Mouse (Mus musculus): Measurements from ENCODE around the gene Ltbp1.

Ltbp1 gene

DNA sequence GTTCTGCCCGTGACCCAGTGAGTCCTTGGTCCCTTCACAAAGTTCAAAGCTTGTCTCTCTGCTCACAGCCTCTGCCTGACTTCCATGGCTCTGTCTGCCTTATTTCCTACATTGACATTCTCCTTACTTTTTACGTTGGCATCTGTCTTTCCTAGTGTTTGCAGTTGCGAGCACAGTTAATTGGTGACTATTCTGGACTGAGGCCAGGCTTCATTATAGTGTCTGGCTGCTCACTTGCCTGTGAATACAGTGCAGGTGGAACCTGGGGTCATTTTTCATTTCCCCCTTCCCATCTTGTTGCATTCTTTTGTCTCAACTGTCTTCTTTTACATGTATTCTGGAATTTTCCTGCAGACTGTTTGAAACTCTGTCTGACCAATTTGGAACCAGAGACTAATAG lies 287.6 kb downstream of the Ltbp1 start:
- no peak for DNase-seq (ENCODE audit: low spot score)

DNA sequence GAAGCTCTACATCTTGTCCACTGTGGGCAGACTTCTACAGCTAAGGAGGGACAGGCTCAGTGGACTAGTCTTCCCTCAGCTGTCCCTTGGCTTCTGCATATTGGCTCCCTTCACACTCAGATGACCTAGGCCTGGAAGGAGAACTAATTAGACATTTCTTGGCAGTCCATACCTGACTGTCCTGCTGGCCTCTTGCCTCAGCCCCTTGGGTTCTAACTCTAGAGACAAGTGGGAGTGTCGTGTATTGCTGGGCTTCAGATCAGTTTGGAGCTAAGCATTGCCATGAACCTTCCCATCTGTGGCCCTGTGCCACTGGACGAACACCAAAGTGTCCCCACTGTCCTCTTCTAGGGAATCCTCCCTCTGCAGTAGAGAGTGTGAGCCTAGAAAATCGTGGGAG lies 288.4 kb downstream of the Ltbp1 start:
- peak; percentile 7 for DNase-seq (ENCODE audit: low spot score)

DNA sequence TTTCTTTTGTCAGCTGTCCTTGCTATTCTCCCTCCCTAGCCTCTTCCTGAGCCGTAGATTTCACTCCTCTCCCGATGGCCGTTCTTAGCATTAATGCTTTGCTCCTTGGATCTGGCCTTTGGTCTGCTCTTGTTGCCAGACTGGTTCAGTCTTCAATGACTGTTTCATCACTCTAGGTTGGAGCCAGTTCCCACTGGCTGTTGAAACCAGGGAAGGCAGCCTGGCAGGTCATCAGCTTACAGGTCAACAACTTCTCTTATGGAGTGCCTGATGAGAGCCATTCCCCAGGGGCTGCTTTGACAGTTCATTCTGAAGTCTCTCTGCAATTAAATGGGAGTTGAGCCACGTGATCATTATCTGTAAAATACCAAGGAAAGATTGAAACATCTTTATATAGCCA lies 295.5 kb downstream of the Ltbp1 start:
- DNase-seq (ENCODE audit: low spot score) = no peak

DNA sequence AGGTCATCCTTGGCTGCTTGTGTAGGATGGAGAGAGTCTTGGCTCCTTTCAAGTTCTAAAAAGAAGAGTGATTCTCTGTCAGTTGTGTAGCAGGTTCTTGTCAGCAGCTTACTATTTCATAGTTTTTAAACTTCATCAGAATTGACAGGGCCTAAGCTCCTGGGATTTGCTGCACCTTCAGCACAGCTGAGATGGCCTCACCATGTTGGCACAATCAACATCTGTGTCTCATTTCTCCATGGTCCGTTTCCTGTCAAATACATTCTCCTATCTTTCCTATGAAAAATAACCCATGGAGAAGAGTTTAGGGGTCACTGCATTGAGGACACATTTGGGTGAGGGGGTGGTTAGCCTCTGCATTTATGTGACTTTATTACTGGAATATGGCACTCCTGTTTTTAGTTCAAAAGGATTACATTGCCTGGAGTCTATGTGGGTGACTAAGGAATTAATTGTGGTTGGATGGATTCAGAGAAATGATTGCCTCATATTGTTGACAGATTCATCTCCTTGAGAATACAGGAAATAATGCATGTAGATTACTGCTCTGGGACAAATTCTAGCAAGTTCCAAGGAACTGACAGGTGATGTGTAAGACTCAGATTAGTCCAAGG lies 299.5 kb downstream of the Ltbp1 start:
- no peak for DNase-seq (ENCODE audit: low spot score)

DNA sequence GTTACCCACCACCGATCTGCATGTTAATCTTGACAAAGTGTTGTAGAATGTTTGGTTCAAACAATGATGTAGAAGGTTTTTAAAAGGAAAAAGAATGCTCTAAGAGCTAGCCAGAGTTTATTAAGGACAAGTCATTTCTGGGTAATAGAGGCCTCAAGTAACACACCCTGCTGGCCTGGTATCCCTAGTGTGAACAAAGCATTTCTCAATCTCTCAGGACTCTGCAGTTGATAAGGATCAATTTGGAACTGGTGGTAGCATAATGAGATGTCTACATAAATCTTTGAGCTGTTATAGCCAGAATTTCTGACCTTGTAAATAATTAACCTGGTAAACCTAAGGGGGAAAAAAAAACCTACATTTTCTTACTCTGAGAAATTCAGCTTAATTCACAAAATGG lies 300.3 kb downstream of the Ltbp1 start:
- DNase-seq (ENCODE audit: low spot score) = no peak

DNA sequence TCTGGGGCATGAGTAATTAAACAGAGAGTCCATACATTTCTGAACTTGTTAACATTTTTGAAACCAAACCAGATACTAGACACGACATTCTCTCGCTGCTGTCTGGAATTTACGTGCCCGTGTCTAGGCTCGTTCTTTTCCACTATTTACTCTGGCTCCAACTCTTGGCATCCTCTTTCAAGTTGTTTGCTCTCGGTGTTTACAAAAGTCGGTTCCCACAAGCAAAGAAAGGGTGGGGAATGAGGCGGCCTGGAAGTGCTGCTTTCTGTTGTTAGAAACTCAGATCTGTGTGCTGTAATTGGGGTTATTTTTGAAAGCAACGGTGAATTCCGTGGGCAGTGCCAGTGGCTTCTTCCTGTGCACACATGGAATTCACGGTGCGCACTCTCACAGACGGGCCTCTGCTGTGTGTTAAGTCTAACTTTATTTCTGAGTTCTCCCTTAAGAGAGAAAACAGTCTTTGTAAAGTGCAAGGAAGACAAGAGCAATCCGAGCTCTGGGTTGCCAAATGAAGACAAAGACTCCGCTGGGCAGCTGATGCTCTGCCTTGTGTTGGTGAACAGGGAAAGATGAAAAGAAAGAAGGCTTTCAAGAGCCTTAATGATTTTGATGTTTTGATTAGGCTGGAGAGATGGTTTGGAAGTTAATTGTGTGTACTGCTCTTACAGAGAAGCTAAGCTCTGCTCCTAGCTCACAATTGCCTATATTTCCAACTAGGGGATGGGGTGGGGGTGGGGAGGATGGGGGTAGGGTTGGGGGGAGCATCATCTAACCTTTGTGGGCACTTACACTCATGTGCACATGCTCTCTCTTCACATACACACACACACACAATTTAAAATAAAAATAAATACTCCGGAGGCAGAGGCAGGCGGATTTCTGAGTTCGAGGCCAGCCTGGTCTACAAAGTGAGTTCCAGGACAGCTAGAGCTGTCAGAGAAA lies 302.0 kb downstream of the Ltbp1 start:
- no peak for DNase-seq (ENCODE audit: low spot score)

DNA sequence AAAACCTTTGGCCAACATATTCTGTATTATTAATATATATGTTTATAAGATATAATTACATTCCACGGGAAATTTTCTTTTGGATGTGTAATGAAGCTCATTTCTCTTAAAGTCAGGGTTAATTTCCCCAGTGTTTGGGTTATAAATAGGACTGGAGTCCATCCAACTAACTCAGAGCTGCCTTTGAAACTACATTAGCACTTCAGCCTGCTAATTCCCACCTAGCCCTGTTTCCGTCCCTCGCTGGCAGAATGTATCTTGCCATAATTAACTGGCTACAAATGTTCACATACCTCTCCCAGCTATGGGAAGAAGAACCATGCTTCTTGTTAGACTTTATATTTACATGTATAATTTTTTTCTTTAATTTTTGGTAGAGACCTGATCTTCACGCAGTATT lies 311.7 kb downstream of the Ltbp1 start:
- no peak for DNase-seq (ENCODE audit: low spot score)

DNA sequence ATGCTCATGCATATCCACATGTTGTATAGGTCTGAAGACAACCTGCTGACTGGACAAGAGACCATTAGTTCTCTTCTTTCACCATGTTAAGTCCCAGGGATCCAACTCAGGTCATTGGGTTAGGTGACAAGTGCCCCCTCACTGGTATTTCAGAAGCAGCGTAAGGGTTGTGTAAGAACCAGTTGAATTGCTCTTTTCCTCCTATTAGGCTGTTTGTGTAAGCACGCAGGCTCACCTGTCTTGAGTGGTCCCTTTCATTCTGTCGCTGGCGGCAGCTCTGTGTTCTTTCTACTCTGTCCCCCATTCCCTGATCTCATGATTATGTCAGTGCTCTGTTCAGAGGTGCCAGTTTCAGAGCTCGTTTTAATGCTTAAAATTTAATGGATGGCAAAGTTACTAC lies 317.9 kb downstream of the Ltbp1 start:
- no peak for DNase-seq (ENCODE audit: low spot score)

DNA sequence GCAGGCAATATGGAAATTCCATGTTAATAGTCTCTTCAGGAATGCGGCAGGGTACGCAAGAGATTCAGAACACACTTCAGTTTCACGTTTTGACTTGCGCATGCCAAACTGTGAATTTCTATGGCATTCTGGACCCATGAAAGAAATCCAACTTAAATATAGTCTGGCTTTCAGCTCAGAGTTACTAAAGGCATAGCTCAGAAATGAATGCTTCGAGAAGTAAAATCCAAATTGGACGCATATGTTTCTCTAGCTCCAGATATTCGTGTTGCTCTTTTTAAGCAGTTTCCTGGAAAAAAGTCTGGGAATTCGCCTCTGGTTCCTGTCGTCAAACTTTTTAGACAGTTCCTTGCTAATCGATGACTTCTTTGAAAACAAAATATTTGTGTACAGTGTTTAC lies 318.4 kb downstream of the Ltbp1 start:
- DNase-seq (ENCODE audit: low spot score) = no peak

DNA sequence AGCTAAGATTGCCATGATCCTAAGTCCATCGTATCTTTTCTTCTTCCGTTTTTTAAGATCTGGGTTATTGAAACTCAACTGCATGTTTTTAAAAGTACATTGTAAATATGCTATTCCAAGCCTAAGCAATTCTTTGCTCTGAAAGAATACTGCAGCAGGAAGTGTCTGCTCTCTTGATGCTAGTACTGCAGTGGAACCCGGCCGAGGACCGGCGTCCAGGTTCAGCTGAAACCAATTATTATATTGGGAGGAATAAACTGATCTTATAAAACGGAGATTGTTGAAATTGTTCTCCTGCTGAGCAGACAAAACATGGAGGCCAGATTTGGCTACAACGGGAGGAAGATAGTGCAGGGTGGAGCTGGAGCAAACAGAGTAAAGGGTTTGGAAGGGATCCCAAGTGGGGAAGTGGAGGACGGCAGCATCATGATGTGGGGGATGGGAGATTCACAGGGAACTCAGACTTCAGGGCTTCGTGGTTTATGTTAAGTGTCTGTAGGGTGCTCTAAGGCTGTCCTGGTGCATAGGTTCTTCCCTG lies 322.8 kb downstream of the Ltbp1 start:
- DNase-seq (ENCODE audit: low spot score) = peak; percentile 17

DNA sequence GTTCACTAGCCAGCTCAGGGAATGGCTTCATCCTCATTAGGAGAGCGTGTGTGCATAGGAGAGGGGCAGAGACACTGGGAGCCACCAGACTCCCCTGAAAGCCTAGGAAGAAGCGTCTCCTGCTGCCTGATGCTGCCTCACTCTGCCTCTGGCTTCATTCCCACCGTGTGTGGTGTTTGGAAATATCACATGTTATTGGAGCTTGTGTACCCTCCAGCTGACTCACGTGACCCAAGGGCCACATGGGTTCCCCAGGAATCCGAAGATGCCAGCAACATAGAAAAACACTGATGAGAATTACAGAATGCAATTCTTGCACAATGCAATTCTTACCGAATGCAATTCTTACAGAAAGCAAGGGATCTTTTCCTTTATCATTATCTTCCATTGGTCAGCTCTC lies 325.0 kb downstream of the Ltbp1 start:
- DNase-seq (ENCODE audit: low spot score) = no peak

DNA sequence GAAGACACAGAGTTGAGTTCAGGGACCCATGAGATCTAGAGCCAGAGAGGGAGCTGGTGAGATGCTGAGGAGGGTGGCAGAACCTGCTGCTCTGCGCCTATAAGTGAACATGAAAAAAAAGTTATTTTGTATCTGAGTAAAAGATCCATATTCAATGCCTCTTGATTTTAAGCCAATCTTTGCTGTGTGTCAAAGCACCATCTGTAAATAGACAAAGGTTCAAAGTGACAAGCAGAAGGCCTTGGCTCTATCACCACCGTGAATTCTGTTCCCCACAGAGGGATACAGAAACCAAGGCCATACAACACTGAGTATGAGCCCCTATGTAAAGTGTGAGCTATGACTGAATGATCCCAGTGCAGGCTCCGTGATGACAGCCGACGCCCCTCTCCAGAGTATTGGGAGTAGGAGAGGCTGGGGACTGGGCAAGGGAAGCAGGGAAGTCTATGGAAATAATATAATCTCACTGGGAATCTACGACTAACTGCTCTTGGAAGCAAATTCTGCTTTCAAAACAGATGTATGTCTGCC lies 326.1 kb downstream of the Ltbp1 start:
- no peak for DNase-seq (ENCODE audit: low spot score)

DNA sequence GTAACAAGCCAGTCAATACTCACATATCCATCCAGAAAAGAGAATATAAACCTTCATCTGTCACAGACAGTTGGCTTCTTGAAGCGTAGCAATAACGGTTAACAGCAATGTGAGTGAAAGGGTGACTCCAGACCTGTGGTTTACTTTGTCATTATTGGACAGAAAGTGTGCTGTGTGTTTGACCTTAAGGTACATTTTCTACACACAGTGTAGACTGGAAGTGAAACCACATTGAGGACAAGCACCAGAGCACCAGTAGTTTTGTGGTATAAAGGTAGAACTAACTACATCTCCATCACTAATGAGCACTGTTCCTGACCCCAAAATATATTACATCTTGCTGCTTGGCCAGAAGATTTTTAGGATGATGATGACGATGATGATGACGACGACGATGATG lies 326.9 kb downstream of the Ltbp1 start:
- no peak for DNase-seq (ENCODE audit: low spot score)

DNA sequence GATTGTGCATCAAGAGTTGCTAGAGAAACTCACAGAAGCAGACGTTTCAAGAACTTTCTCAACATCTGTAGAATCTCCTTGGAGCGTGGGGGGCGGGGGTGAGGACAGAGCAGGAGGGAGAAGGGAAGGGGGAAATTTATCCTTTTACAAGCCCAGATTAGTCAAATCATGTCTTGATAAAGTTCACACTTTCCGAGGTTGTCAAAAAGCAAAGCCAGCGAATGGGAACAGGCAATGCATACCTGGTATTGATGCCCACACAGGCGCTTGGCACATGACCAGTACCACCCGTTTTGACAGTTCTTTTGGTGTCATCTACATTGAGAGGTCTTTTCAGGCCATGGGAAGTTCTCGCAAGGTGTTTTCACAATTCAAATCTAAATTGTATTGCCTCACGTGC lies 327.6 kb downstream of the Ltbp1 start:
- DNase-seq (ENCODE audit: low spot score) = no peak

DNA sequence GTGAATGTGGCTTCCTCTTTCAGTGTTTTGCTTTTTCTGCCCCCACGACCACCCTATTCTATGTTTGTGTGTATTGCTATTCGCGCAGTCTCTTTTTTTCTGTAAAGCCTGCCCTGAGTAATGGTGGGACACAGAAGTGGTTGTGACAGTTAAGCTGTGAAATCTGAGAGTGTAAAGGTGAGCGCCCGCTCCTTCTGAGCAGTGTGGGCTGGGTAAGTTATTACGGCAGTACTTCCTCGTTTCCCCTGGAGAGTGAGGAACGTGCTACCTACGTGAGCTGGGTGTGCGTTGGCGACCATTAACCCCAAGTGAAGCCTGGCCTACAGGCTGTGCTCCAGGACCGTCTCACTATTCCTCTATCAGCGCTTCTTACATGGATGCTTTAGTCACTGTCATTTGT lies 328.4 kb downstream of the Ltbp1 start:
- no peak for DNase-seq (ENCODE audit: low spot score)

DNA sequence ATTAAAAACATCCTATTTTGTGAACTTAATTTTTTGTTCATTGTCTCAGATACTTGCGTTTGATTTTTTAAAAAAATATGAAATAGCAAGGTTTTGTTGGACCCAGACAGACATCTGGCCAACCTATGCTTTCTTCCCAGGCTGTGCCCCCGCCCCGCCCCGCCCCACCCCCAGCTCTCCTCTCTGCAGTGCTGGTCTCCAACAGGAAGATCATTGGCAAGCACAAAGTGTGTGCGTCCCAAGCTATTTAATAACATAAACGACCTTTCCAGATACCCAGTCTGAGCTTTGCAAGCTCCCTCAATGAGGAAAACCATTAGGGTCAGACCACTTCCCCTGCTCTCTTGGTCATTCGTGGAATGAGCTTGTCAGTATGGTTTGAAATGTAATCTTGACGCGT lies 330.3 kb downstream of the Ltbp1 start:
- no peak for DNase-seq (ENCODE audit: low spot score)

DNA sequence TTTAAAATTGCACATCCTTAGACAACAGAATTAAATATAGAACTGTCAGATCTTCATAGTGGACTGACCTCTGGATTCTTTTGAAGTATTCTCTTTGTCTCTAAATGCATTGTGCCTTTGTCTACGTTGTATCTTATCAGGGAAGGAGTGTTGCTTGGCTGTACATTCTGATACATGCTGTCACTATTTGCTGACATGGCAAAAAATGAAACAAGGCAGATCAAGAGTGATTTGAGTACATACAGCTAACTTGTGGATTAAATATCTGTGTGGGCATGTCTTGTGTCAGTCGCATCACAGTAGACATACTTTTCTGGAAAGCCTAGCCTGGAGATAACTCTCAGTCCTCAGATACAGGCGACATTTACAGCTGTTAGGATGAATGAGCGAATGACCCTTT lies 335.9 kb downstream of the Ltbp1 start:
- DNase-seq (ENCODE audit: low spot score) = no peak

DNA sequence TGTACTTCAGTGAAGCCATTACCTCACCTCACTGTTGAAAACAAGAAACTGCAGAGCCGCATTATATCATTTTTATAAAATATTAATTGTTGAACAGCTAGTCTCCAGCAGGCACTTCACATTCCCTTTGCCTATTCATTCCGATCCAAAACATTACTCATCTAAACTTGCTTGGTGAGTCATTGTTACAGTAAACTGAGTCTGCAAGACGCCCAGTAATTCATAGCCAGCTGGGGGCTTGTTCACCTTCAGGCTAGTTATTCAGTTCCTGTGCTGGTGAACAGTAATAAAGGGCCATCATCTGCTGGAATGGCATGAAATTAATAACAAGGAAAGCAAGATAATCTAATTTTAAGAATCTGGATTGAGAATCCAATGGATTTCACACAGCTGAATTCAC lies 339.7 kb downstream of the Ltbp1 start:
- DNase-seq (ENCODE audit: low spot score) = no peak

DNA sequence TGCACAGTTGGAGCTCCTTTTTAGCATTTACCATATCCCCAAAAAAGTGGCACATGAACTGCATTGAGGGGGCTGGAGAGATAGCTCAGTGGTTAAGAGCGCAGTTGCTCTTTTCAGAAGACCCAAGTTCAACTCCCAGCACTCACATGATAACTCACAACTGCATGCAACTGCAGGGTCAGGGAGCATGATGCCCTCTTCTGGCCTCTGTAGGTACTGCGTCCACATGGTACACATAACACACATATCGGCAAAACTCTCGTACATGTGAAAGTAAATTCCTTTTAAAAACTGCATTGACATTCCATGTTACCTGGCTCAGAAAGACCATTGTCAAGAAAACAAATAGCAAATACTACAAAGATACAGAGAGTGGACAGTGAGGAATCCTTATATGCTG lies 342.0 kb downstream of the Ltbp1 start:
- DNase-seq (ENCODE audit: low spot score) = no peak

DNA sequence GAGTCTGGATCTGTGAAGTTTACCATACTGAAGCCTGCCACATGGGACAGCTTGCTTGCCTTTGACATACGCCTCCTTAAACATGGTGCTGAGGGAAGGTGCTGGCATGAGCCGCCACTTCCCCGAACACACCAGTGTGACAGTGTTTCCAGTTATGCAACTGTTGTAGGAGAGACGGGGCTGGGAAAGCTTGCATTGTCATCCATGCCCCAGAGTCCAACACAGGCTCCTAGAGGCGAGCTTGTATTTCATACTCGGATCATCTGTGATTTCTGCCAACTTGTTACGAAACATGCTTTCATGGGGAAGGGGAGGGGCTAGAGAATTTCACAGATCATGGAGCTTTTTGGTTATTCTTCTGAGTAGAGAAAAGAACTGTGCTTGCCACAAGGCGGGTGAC lies 343.7 kb downstream of the Ltbp1 start:
- DNase-seq (ENCODE audit: low spot score) = no peak

DNA sequence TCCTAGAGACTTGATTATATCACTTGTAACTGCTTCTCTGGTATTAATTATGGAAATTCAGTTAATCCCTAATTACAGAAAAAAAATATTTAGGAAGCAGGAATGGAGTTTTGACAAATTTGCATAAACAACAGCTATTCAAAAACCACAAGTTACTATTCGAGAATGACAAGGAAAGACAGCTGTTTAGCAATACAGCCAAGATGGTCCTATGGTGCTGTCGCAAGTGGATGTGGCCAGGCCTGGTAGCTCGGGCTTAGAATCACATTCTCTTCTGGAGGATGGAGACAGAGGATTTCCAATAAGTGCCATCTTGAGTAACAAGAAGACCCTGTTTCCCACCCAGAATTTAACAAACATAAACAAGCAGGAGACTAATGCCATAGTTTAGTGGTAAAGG lies 344.2 kb downstream of the Ltbp1 start:
- DNase-seq (ENCODE audit: low spot score) = no peak

DNA sequence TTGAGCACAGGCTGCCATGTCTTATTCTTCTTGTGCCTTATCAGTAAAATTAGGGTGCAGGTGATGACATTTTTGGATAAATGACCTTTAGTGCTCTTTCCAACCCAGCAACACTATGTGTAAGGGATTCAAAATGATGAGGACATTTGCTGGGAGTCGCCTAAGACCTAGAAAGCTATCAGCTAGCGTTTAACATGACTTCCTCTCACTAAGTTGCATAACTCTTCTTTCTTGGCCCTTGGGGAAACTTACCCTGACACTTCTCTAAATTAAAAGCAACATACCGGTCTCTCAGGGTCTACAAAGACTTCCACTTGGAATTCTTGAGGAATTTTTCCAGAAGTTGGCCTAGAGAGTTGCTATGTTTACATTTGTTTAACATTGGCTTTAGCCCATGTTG lies 348.0 kb downstream of the Ltbp1 start:
- DNase-seq (ENCODE audit: low spot score) = no peak

DNA sequence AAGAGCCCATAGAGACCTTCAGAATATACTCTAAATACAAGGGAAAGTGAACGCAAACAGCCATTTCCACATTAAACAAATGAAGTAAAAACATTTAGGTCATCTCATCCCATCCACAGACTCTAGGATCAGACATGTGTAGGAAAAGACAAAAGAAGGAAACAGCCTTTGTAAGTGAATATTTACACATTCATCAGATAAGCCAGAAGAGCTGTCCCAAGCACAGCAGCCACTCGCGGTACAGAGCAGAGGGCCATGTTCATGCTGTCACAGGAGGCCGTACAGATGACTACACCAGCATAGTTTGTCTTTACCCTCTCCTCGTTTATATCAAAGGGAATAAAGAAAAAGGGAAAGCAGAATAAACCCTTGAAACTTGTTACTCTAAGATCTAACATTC lies 350.1 kb downstream of the Ltbp1 start:
- no peak for DNase-seq (ENCODE audit: low spot score)

Measured in ovary, adult 18-20 months (tissue).